Mouse (Mus musculus) layer of hippocampus, adult 18-20 months (tissue): ENCODE measurements at regions not wholly inside any gene's neighbourhood (a gene's known extent, or its start where the extent isn't known, plus 50 kb on each side); places are given as distances from the start of the nearest gene placed in this dataset.
"Not testable (repeated sequence)": the region's sequence is repeated elsewhere in the genome, so short reads cannot be mapped to it uniquely, and the experiment has no call there.

Source experiments
- DNase-seq, 2 experiments: peaks; one replicate each; pipeline ENCODE4 v3.0.0; 2022; ENCODE audit warnings: low spot score in 2 of 2

- DNase-seq = no peak
These were observed 57.2 kb downstream of the Foxa2 start for GRCm38 (mm10) chr2:147989616-147990015.

GRCm38 (mm10) chr2:147988586-147988985 lies 58.2 kb downstream of the Foxa2 start:
- DNase-seq = no peak

GRCm38 (mm10) chr2:147985261-147985575 lies 61.6 kb downstream of the Foxa2 start:
- no peak for DNase-seq

GRCm38 (mm10) chr2:147984547-147985260 lies 62.1 kb downstream of the Foxa2 start:
- DNase-seq = peak; percentile 10 to 35

- DNase-seq = no peak
These were observed 65.8 kb downstream of the Foxa2 start for GRCm38 (mm10) chr2:147980929-147981479.

GRCm38 (mm10) chr2:147980408-147980807 lies 66.4 kb downstream of the Foxa2 start:
- no peak for DNase-seq

GRCm38 (mm10) chr2:147979660-147980364 lies 67.0 kb downstream of the Foxa2 start:
- DNase-seq = no peak

- DNase-seq = no peak
These were observed 67.8 kb downstream of the Foxa2 start for GRCm38 (mm10) chr2:147979001-147979400.

- no peak for DNase-seq
These were observed 72.0 kb downstream of the Foxa2 start for GRCm38 (mm10) chr2:147974776-147975175.

- no peak for DNase-seq
These were observed 78.1 kb downstream of the Foxa2 start for GRCm38 (mm10) chr2:147968671-147969070.

- DNase-seq = no peak
These were observed 78.8 kb downstream of the Foxa2 start for GRCm38 (mm10) chr2:147967829-147968529.

GRCm38 (mm10) chr2:147963284-147963683 lies 83.5 kb downstream of the Foxa2 start:
- DNase-seq = not testable (repeated sequence)

GRCm38 (mm10) chr2:147961633-147962032 lies 85.1 kb downstream of the Foxa2 start:
- no peak for DNase-seq

GRCm38 (mm10) chr2:147954183-147954582 lies 92.6 kb downstream of the Foxa2 start:
- no peak for DNase-seq

GRCm38 (mm10) chr2:147951233-147951632 lies 95.5 kb downstream of the Foxa2 start:
- no peak for DNase-seq

- no peak for DNase-seq
These were observed 102.4 kb downstream of the Foxa2 start for GRCm38 (mm10) chr2:147944171-147945040.

GRCm38 (mm10) chr2:147942591-147942990 lies 104.2 kb downstream of the Foxa2 start:
- DNase-seq = no peak

- DNase-seq = no peak
These were observed 105.5 kb downstream of the Foxa2 start for GRCm38 (mm10) chr2:147941319-147941718.

- DNase-seq = no peak
These were observed 114.3 kb downstream of the Foxa2 start for GRCm38 (mm10) chr2:147932494-147932893.

- no peak for DNase-seq
These were observed 117.6 kb downstream of the Foxa2 start for GRCm38 (mm10) chr2:147929031-147929711.
